Mouse (Mus musculus): ENCODE measurements around the gene Paf1. TPM values are rescaled to one million over a fixed set of nuclear protein-coding genes. Genes with fewer than 3 reads are reported as not detected.
A peak's percentile ranks its signal among the peaks of the same experiment; 100 is the strongest.

Gene Paf1
- total and polyA plus RNA-seq, 2 experiments, result 16.1 to 59.1 TPM

- H3K9ac ChIP-seq (ENCODE audit: low read depth, low read length), result peak within 1 kb of the TSS; percentile 99
- peak; percentile 18 for DNase-seq (ENCODE audit: extremely low read depth, low read depth, low spot score)
- H3K79me2 ChIP-seq (ENCODE audit: control insufficient read depth, insufficient read depth, low read length), result peaks cover 20% of the 10 kb centered on the region
- peak within 1 kb of the TSS; percentile 96 for H3K4me3 ChIP-seq (ENCODE audit: insufficient read depth, low read depth, low read length)
- no peaks in the 10 kb centered on the region for H3K27me3 ChIP-seq (ENCODE audit: control insufficient read depth, insufficient read depth, low read length)
- WGBS, result 46% methylated on average over 17 of the region's 17 CpGs
- peaks cover 8% of the 10 kb centered on the region for H3K36me3 ChIP-seq (ENCODE audit: control insufficient read depth, insufficient read depth, low read length)
- TF ChIP-seq POLR2A (IDR thresholded peaks at IDR 0.05; ENCODE audit: extremely low read depth, insufficient read depth, low read length), result no peak
- no peak for TF ChIP-seq CTCF (IDR thresholded peaks at IDR 0.05; ENCODE audit: low read depth, low read length)
- H3K4me1 ChIP-seq (ENCODE audit: control insufficient read depth, insufficient read depth, low read length), result peaks cover 22% of the 10 kb centered on the region; the same call in 1 of the 2 replicates
- H3K27ac ChIP-seq (replicated peaks; ENCODE audit: insufficient read depth, low read depth, low read length), result peak within 1 kb of the TSS; percentile 100
These were observed 12.3 kb upstream of the Paf1 start, which contains the start of gene Zfp36 for GRCm38 (mm10) chr7:28380237-28381016. Zfp36 (minus strand) TSS chr7:28380253.

GRCm38 (mm10) chr7:28381017-28381790, 11.5 kb upstream of the Paf1 start:
- peak; percentile 83 for DNase-seq (ENCODE audit: extremely low read depth, low read depth, low spot score)
- peak overlapping the region; percentile 70 for H3K4me3 ChIP-seq (ENCODE audit: insufficient read depth, low read depth, low read length)
- peaks cover 20% of the 10 kb centered on the region for H3K79me2 ChIP-seq (ENCODE audit: control insufficient read depth, insufficient read depth, low read length)
- peak overlapping the region; percentile 90 for H3K9ac ChIP-seq (ENCODE audit: low read depth, low read length)
- 2% methylated on average over 30 of the region's 30 CpGs for WGBS
- peak overlapping the region; percentile 100 for H3K27ac ChIP-seq (replicated peaks; ENCODE audit: insufficient read depth, low read depth, low read length)
- H3K36me3 ChIP-seq (ENCODE audit: control insufficient read depth, insufficient read depth, low read length), result peaks cover 8% of the 10 kb centered on the region
- H3K4me1 ChIP-seq (ENCODE audit: control insufficient read depth, insufficient read depth, low read length), result peaks cover 23% of the 10 kb centered on the region; the same call in 1 of the 2 replicates
- TF ChIP-seq CTCF (IDR thresholded peaks at IDR 0.05; ENCODE audit: low read depth, low read length), result no peak
- TF ChIP-seq POLR2A (IDR thresholded peaks at IDR 0.05; ENCODE audit: extremely low read depth, insufficient read depth, low read length), result 0 out of 2 replicates have a peak, but pooled peaks have one; percentile 18
- H3K27me3 ChIP-seq (ENCODE audit: control insufficient read depth, insufficient read depth, low read length), result no peaks in the 10 kb centered on the region

- Histone ChIP-seq H3K27me3 (ENCODE audit: control insufficient read depth, insufficient read depth, low read length) (no peaks in the 10 kb centered on the region), H3K4me1 (ENCODE audit: control insufficient read depth, insufficient read depth, low read length) (peaks cover 25% of the 10 kb centered on the region; the same call in 1 of the 2 replicates), H3K9ac (ENCODE audit: low read depth, low read length) (peak overlapping the region; percentile 90), H3K4me3 (ENCODE audit: insufficient read depth, low read depth, low read length) (peak overlapping the region; percentile 70), H3K27ac (replicated peaks; ENCODE audit: insufficient read depth, low read depth, low read length) (peak overlapping the region; percentile 100), H3K36me3 (ENCODE audit: control insufficient read depth, insufficient read depth, low read length) (peaks cover 8% of the 10 kb centered on the region), H3K79me2 (ENCODE audit: control insufficient read depth, insufficient read depth, low read length) (peaks cover 20% of the 10 kb centered on the region)
- DNase-seq (ENCODE audit: extremely low read depth, low read depth, low spot score), result peak; percentile 86
- WGBS, result under 1% methylated on average over 20 of the region's 20 CpGs
- TF ChIP-seq CTCF (IDR thresholded peaks at IDR 0.05; ENCODE audit: low read depth, low read length), result no peak
- TF ChIP-seq POLR2A (IDR thresholded peaks at IDR 0.05; ENCODE audit: extremely low read depth, insufficient read depth, low read length), result 0 out of 2 replicates have a peak, but pooled peaks have one; percentile 29
These were observed 10.8 kb upstream of the Paf1 start for GRCm38 (mm10) chr7:28381938-28382337.

- TF ChIP-seq CTCF (IDR thresholded peaks at IDR 0.05; ENCODE audit: low read depth, low read length), result no peak
- TF ChIP-seq POLR2A (IDR thresholded peaks at IDR 0.05; ENCODE audit: extremely low read depth, insufficient read depth, low read length), result no peak
- Histone ChIP-seq H3K4me1 (ENCODE audit: control insufficient read depth, insufficient read depth, low read length) (peaks cover 25% of the 10 kb centered on the region; the same call in 1 of the 2 replicates), H3K27ac (replicated peaks; ENCODE audit: insufficient read depth, low read depth, low read length) (peak overlapping the region; percentile 100), H3K27me3 (ENCODE audit: control insufficient read depth, insufficient read depth, low read length) (no peaks in the 10 kb centered on the region), H3K9ac (ENCODE audit: low read depth, low read length) (peak overlapping the region; percentile 56), H3K79me2 (ENCODE audit: control insufficient read depth, insufficient read depth, low read length) (peaks cover 15% of the 10 kb centered on the region), H3K36me3 (ENCODE audit: control insufficient read depth, insufficient read depth, low read length) (peaks cover 5% of the 10 kb centered on the region), H3K4me3 (ENCODE audit: insufficient read depth, low read depth, low read length) (peak overlapping the region; percentile 70)
- no peak for DNase-seq (ENCODE audit: extremely low read depth, low read depth, low spot score)
- 2% methylated on average over 11 of the region's 12 CpGs for WGBS
These were observed 10.3 kb upstream of the Paf1 start for GRCm38 (mm10) chr7:28382347-28382951.

- Histone ChIP-seq H3K9ac (ENCODE audit: low read depth, low read length) (peak overlapping the region; percentile 56), H3K79me2 (ENCODE audit: control insufficient read depth, insufficient read depth, low read length) (peaks cover 10% of the 10 kb centered on the region), H3K27ac (replicated peaks; ENCODE audit: insufficient read depth, low read depth, low read length) (peak overlapping the region; percentile 100), H3K4me1 (ENCODE audit: control insufficient read depth, insufficient read depth, low read length) (peaks cover 25% of the 10 kb centered on the region; the same call in 1 of the 2 replicates), H3K36me3 (ENCODE audit: control insufficient read depth, insufficient read depth, low read length) (no peaks in the 10 kb centered on the region), H3K4me3 (ENCODE audit: insufficient read depth, low read depth, low read length) (no peak overlapping the region), H3K27me3 (ENCODE audit: control insufficient read depth, insufficient read depth, low read length) (no peaks in the 10 kb centered on the region)
- peak; percentile 99 for DNase-seq (ENCODE audit: extremely low read depth, low read depth, low spot score)
- 4% methylated on average over 11 of the region's 11 CpGs for WGBS
- no peak for TF ChIP-seq CTCF (IDR thresholded peaks at IDR 0.05; ENCODE audit: low read depth, low read length)
- TF ChIP-seq POLR2A (IDR thresholded peaks at IDR 0.05; ENCODE audit: extremely low read depth, insufficient read depth, low read length), result peak; percentile 69; the same call in 1 of the 2 replicates
These were observed 9.8 kb upstream of the Paf1 start for GRCm38 (mm10) chr7:28382981-28383396.
